Mouse (Mus musculus) lung, adult 18-20 months (tissue): Measurements from ENCODE around the gene Ccdc69.
A peak's percentile ranks its signal among the peaks of the same experiment; 100 is the strongest.
"Not testable (repeated sequence)": the region's sequence is repeated elsewhere in the genome, so short reads cannot be mapped to it uniquely, and the experiment has no call there.

Source experiments
- DNase-seq, 2 experiments: peaks; one replicate each; pipeline ENCODE4 v3.0.0; 2022; ENCODE audit warnings: mixed read lengths in 2 of 2

Gene Ccdc69

GRCm38 (mm10) chr11:55077331-55078231 is at the start of gene Ccdc69:
Gene Ccdc69 (minus strand): TSS chr11:55078131.
- peak; percentile 72 to 79 for DNase-seq

- DNase-seq, result no peak
Measured at GRCm38 (mm10) chr11:55126663-55127062, 48.7 kb upstream of the Ccdc69 start.

- DNase-seq, result no peak
Measured at GRCm38 (mm10) chr11:55121430-55121829, 43.5 kb upstream of the Ccdc69 start.

DNA sequence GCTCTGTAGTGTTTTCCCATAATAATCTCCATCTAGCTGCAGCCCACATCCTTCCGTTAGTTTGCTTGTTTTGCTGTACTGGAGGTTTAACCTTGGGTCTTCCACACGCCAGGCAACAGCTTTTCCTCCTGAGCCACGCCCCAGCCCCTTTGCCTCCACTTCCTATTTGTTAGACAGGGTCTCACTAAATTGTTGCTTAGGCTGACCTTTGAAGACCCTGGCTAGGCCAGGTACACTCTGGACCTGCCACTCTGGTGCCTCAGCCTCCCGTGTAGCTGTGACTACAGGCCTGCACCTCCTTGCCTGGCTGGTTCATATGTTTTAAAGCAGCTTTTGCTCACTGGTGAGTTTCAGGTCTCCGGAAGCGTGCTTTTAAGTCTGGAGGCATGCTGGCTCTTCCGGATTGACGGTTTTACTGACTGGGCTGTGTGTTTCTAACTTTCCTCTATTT is 42.9 kb upstream of the Ccdc69 start:
- no peak for DNase-seq

DNA sequence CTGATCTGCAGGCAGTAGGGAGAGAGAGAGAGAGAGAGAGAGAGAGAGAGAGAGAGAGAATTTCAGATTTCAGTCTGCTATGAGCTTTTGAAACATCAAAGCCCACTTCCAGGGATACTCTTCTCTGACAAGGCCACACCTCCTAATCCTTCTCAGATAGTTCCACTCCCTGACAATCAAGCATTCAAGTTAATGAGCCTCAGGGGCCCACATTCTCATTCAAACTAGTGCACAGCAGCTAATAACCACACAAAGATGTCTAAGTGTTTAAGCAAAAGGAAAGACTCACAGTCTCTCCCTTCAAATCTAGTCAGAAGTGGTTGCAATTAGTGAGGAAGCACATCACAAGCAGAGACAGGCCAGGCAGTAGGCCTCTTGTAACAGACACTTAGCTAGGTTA is 42.3 kb upstream of the Ccdc69 start:
- no peak for DNase-seq

DNA sequence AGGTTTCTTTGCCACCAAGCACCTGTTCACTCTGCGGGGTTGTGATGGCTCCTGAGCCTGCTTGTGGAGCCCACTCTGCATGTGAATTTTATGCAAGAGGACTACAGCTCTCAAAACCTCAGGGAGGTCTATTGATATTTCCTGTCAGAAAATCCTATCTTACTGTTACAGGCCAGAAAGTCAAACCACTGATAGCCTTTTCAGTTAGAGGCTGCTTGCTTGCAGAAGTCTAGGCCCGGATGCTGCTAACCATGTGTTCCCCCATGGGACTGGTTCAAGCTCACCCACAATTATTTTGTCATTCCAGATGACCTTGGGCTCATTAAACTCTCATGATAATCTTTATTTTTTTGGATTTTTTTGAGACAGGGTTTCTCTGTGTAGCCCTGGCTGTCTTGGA is 39.1 kb upstream of the Ccdc69 start:
- no peak for DNase-seq

- no peak for DNase-seq
Measured at GRCm38 (mm10) chr11:55116004-55116403, 38.1 kb upstream of the Ccdc69 start.

DNA sequence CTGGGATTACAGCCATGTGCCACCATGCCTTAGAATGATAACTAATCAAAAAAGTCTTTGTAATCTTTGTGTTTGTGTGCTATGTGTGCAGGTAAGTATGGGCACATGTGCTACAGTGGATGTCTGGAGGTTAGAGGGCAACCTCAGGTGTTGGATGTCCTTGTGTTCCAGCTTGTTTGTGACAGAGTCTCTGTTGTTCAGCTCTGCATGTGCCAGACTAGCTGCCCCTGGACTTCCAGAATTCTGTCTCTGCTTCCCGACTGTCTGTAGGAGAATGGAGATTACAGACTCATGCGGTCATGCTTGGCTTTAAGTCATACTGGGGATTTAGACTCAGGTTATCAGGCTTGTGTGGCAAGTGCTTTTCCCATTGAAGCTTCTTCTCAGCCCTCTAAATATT is 36.4 kb upstream of the Ccdc69 start:
- no peak for DNase-seq

GRCm38 (mm10) chr11:55113861-55114250 is 35.9 kb upstream of the Ccdc69 start:
- not testable (repeated sequence) for DNase-seq

DNA sequence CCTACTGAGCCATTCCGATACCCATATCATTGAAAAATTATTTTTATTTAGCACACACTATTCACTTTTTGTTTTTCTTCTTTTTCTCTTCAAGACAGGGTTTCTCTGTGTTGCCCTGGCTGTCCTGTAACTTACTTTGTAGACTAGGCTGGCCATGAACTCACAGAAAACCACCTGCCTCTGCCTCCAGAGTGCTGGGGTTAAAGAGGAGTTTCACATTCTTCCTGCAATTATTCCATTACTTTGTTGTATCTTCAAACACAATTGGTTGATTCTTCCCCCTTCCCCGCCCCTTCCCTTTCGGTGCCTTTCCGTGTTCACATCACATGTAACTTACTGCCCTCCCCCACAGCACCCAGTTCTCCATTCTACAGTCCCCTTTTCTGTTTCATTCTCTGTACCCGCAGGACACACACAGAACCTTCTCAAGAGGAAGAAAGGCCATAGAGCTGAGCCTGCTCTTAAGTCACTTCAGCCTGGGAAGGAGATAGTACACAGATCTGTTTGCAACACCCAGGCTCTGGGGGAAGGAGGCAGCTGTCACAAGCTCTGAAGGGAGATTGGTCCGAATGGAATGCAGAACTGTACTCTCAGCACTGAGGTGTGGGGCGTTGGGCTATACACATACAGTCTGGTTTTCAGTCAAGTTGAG is 35.4 kb upstream of the Ccdc69 start:
- peak; percentile 50 to 56 for DNase-seq

DNA sequence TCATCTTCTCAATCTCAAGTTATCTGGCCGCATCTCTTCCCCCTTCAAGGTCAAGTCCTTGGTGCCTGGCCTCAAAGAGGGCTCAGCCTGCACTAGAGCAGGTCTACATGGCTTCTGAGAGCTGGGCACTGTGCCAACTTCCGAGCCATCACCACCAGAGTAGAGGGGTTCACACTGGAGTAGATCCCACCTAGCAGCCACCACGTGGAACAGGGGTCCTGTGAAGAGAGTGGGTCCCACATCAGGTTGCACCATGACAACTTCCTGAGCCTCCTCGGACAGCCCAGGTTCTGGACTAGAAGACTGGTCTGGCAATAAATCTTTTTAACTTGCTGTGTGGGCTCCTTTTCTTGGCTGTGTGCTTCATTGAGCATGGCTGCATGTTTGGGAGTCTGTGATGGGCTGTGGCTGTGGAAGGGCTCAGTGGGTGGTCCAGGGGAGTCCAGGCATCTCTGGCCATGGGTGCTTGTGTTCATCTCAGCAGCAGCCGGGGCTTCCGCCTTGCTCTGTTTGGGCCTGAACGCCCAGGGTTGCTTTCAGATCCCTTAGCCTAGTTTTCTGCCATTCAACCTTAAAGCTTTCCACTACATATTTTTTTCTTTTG is 32.7 kb upstream of the Ccdc69 start:
- no peak for DNase-seq

GRCm38 (mm10) chr11:55109521-55110300 is 31.8 kb upstream of the Ccdc69 start:
- DNase-seq, result no peak

GRCm38 (mm10) chr11:55106636-55107035 is 28.7 kb upstream of the Ccdc69 start:
- no peak for DNase-seq

GRCm38 (mm10) chr11:55105389-55105788 is 27.5 kb upstream of the Ccdc69 start:
- no peak for DNase-seq

- no peak for DNase-seq
Measured at GRCm38 (mm10) chr11:55103229-55103628, 25.3 kb upstream of the Ccdc69 start.

GRCm38 (mm10) chr11:55102015-55102414 is 24.1 kb upstream of the Ccdc69 start:
- no peak for DNase-seq

GRCm38 (mm10) chr11:55099868-55100267 is 21.9 kb upstream of the Ccdc69 start:
- no peak for DNase-seq

GRCm38 (mm10) chr11:55099019-55099771 is 21.3 kb upstream of the Ccdc69 start:
- DNase-seq, result no peak

DNA sequence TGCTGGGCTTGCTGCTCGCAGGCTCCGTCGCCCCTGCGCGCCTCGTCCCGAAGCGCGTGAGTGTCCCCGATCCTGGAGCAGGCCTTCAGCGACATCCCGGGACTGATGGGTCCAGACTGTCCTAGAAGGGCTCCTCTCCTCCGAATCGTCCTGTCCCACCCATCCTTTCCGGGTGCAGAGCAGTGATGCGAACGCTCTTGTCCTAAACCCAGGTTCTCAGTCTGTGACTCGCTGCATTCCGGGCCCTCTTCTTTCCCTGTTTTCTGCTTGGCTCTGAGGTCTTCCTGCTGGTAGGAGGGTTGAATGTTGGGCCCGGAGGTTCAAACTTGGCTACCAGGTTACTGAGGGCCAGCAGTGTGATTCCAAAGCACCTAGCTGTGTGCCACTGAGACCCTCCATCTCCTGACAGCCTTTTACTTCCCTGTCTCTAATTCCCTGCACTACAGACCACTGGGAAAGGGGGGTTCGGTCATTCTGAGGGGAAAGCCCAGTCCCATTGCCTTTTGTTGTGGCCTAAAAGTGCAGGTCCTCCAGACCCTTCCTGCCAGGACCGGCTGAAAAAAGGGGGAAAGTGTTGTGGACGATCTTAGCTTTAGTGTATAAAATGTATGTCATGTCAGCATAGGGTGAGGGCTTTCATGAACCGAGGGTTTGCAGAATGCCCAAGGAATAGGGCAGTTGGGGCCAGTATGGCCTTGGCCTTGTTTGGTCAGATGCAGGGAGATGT is 20.4 kb upstream of the Ccdc69 start:
- no peak for DNase-seq

DNA sequence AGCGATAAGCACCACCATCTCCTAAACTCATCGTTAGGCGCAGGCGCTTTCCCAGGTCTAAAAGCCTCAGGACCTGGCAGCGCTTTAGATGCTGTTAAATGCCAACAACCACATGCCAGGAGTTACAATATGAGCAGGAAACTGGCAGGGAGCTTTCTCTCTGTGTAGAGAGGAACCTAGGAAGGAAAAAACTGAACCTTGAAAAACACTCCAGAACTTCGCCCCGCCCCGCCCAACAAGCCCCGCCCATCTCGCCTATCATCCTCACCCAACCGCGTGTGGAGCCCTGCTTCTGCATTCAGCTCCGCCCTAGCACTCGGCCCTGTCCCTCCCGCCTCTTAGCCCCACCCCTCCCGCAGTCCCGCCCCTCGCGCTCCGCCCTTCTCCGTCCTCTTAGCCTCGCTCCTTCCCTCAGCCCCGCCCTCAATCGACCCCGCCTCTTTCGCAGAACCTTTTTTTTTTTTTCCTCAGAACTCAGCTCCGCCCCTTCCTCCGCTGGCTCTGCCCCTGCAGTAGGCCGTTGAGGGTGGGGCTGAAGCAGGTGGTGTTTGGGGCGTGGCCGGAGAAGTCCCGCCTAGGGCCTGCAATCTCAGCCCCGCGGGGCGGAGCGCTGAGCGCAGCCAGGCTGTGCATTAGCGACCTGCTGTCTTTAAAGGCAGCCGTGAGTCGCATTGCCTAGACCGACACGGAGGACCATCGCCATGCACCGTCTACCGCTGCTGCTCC is 19.7 kb upstream of the Ccdc69 start, which contains the start of gene Gm2a:
Gene Gm2a (plus strand): TSS at position 653 of the 726 bp plus-strand sequence.
- DNase-seq, result peak; percentile 96 to 97
